Mouse (Mus musculus): ENCODE results near the gene Eif3i. TPM values are rescaled to one million over a fixed set of nuclear protein-coding genes. Genes with fewer than 3 reads are reported as not detected.

The Eif3i gene
- polyA plus RNA-seq, 1 experiment from 2014 or later: 329 TPM

DNA sequence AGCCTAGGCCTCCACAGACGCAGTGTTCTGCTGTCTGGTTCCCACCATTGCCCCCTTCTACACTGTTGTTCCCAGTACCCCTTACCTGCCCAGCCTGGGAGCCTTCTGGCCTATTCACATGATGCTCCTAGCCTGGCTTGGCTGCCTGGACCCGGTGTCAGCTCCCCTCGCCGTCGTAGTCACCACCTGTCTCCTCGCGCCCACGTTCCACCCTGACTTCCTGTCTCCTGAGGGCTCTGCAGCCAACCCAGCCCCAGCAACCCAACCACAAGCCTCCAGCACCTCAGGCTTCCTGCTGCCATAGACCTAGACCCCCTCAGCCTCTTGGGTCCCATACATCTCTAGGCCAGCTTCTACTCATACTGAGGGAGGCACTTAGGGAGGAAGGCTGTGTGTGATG, 27.0 kb downstream of the Eif3i start, which contains the start of gene Lck:
Gene Lck, minus strand, starts transcription at position 212 of the 400 bp plus-strand sequence.
- ATAC-seq (replicated peaks; ENCODE audit: low FRiP score) (no peak), DNase-seq (ENCODE audit: low spot score) (no peak)
- no peak within 1 kb of the TSS for H3K9ac ChIP-seq (ENCODE audit: low read depth, low read length)
- H3K36me3 ChIP-seq (ENCODE audit: control insufficient read depth, insufficient read depth, low read length): no peaks in the 10 kb centered on the region
- WGBS: 66% methylated on average over 8 of the region's 8 CpGs
- no peak within 1 kb of the TSS for H3K4me3 ChIP-seq (ENCODE audit: low read depth, low read length)
- no peaks in the 10 kb centered on the region for H3K27me3 ChIP-seq (replicated peaks; ENCODE audit: control insufficient read depth, insufficient read depth, low read length)
- H3K4me1 ChIP-seq (replicated peaks; ENCODE audit: control insufficient read depth, insufficient read depth, low read length): peaks cover 4% of the 10 kb centered on the region
- no peak within 1 kb of the TSS for H3K4me2 ChIP-seq
- peak within 1 kb of the TSS; percentile 53; the same call in 1 of the 2 replicates for H3K27ac ChIP-seq (ENCODE audit: low read depth, low read length)
- no peaks in the 10 kb centered on the region for H3K9me3 ChIP-seq (ENCODE audit: control insufficient read depth, low read length)

DNA sequence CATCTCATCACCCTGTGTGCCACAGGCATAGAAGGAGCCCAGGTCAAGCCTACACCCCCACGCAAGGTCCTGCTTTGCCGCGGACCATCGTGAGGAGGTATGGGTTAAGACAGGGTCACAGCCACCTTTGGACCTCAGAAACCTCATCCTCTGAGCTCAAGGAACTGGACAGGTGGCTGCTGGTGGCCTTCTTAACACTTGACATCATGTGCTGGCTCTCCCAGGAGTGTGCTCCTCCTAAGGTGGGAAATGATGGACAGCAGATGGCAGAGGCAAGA, 27.4 kb downstream of the Eif3i start:
- no peaks in the 10 kb centered on the region for H3K27me3 ChIP-seq (replicated peaks; ENCODE audit: control insufficient read depth, insufficient read depth, low read length)
- no peaks in the 10 kb centered on the region for H3K9me3 ChIP-seq (ENCODE audit: control insufficient read depth, low read length)
- WGBS: 95% methylated on average over 4 of the region's 4 CpGs
- H3K4me1 ChIP-seq (replicated peaks; ENCODE audit: control insufficient read depth, insufficient read depth, low read length): peaks cover 4% of the 10 kb centered on the region
- H3K36me3 ChIP-seq (ENCODE audit: control insufficient read depth, insufficient read depth, low read length): no peaks in the 10 kb centered on the region
- H3K4me2 ChIP-seq: no peak overlapping the region
- no peak overlapping the region for H3K4me3 ChIP-seq (ENCODE audit: low read depth, low read length)
- H3K9ac ChIP-seq (ENCODE audit: low read depth, low read length): no peak overlapping the region
- DNase-seq (ENCODE audit: low spot score) (no peak), ATAC-seq (replicated peaks; ENCODE audit: low FRiP score) (no peak)
- H3K27ac ChIP-seq (ENCODE audit: low read depth, low read length): peak overlapping the region; percentile 53; the same call in 1 of the 2 replicates

DNA sequence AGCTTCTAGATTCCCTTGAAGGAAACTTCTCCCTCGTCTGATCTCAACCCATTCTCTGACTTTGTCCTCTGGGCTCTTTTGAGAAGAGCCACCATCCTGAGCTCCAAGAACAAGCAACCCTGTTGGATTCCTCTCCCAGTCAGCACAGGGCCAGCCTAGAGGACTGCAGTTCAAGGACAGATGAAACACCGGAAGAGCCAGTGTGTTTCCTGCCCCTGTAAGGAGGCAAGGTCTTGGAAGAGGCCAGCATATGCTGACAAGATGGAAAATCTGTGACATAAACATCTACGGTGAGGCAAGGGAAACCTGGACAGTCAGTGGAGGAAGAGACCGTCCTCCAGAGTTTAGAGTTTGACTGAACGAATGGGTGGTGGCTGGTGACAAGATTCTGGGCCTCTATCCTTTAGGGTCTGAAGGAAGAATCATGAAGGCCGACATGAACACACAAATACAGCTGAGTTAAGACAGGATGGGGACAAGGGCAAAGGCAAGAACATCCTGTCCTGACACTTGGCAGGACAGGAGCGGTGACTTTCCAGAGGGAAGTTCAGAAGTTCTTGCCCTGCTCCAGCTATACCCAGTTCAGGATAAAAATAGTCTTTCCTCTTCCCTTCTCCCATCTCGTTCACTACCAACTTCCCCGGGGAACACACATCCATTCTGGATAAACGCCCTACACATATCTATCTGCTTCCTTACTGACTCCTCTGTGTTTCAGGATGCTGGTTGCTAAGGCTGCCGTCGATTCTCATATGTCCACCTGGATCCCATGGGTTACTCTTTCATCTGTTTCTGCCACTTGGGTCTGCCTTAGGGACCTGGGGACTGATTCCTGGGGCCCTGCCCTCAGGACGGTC, 28.0 kb downstream of the Eif3i start:
- Histone ChIP-seq H3K27me3 (replicated peaks; ENCODE audit: control insufficient read depth, insufficient read depth, low read length) (no peaks in the 10 kb centered on the region), H3K9ac (ENCODE audit: low read depth, low read length) (no peak overlapping the region), H3K4me1 (replicated peaks; ENCODE audit: control insufficient read depth, insufficient read depth, low read length) (peaks cover 4% of the 10 kb centered on the region), H3K9me3 (ENCODE audit: control insufficient read depth, low read length) (no peaks in the 10 kb centered on the region), H3K36me3 (ENCODE audit: control insufficient read depth, insufficient read depth, low read length) (no peaks in the 10 kb centered on the region), H3K4me3 (ENCODE audit: low read depth, low read length) (no peak overlapping the region), H3K27ac (ENCODE audit: low read depth, low read length) (peak overlapping the region; percentile 53; the same call in 1 of the 2 replicates), H3K4me2 (no peak overlapping the region)
- ATAC-seq (replicated peaks; ENCODE audit: low FRiP score) (no peak), DNase-seq (ENCODE audit: low spot score) (no peak)
- WGBS: 72% methylated on average over 13 of the region's 13 CpGs

DNA sequence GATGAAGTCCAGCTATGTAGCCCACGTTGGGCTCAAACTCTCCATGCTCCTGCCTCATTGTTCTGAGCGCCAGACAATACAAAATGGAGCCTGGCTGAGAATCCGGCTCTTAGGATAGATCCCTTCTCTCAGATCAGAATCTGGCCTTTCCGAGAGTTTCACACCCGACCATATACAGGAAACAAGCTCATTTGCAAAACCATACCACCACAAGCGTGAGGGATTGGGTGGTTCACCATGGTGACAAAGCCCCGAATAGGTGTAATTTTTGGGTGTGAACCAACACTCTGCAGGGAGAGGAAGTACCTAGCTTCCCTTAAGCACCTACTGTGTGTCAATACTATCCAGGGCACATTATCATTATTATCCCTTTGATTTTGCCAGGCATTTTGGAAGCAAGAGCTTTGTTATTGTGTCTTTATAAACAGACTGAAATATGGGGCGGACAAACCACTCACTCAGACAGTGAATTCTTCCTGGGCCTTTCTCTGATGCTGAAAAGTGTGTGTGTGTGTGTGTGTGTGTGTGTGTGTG, 28.8 kb downstream of the Eif3i start:
- H3K36me3 ChIP-seq (ENCODE audit: control insufficient read depth, insufficient read depth, low read length): no peaks in the 10 kb centered on the region
- H3K27ac ChIP-seq (ENCODE audit: low read depth, low read length): no peak overlapping the region
- peaks cover 4% of the 10 kb centered on the region for H3K4me1 ChIP-seq (replicated peaks; ENCODE audit: control insufficient read depth, insufficient read depth, low read length)
- WGBS: 73% methylated on average over 8 of the region's 8 CpGs
- H3K4me3 ChIP-seq (ENCODE audit: low read depth, low read length): no peak overlapping the region
- ATAC-seq (replicated peaks; ENCODE audit: low FRiP score) (no peak), DNase-seq (ENCODE audit: low spot score) (no peak)
- no peak overlapping the region for H3K4me2 ChIP-seq
- H3K9ac ChIP-seq (ENCODE audit: low read depth, low read length): no peak overlapping the region
- H3K27me3 ChIP-seq (replicated peaks; ENCODE audit: control insufficient read depth, insufficient read depth, low read length): no peaks in the 10 kb centered on the region
- no peaks in the 10 kb centered on the region for H3K9me3 ChIP-seq (ENCODE audit: control insufficient read depth, low read length)

DNA sequence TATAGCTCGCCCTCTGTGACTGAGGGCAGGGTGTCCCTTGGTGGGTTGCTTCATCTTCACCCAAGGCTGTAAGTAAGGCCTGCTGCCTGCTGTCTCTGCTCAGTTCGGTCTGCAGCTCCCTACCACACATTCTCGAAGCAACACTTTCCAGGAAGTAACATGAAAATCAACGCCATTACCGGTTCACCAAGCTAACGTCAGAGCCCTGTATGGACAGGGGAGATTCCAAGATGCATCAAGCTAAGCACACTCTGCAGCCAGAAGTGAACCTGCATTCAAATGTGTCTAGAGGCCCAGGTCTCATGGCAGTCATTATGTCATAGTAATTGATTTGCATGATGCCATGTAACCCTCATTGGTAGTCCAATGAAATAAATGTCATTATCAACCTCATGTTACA, 30.4 kb downstream of the Eif3i start:
- H3K27me3 ChIP-seq (replicated peaks; ENCODE audit: control insufficient read depth, insufficient read depth, low read length): no peaks in the 10 kb centered on the region
- peaks cover 1% of the 10 kb centered on the region for H3K4me1 ChIP-seq (replicated peaks; ENCODE audit: control insufficient read depth, insufficient read depth, low read length)
- no peak overlapping the region for H3K27ac ChIP-seq (ENCODE audit: low read depth, low read length)
- no peak for ATAC-seq (replicated peaks; ENCODE audit: low FRiP score)
- no peak overlapping the region for H3K9ac ChIP-seq (ENCODE audit: low read depth, low read length)
- H3K4me3 ChIP-seq (ENCODE audit: low read depth, low read length): no peak overlapping the region
- no peak overlapping the region for H3K4me2 ChIP-seq
- WGBS: 81% methylated on average over 6 of the region's 6 CpGs
- no peaks in the 10 kb centered on the region for H3K36me3 ChIP-seq (ENCODE audit: control insufficient read depth, insufficient read depth, low read length)
- no peaks in the 10 kb centered on the region for H3K9me3 ChIP-seq (ENCODE audit: control insufficient read depth, low read length)
- no peak for DNase-seq (ENCODE audit: low spot score)

DNA sequence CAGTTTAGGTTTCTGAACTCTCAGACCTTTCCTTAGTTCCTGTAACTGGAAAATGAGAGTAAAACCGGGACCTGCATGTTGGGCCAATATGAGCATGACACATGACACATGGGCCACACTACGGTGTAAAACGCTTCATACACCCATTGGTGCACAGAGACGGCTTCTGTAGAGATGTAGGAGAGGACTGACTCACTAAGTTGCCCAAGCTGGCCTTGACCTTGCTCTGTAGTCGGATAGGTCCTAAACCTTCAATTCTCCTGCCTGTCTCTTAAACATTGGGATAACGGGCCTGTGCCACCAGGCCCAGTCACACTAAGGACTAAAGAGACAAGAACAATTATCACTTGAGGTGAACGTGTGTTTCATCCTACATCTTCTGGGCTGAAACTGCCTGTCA, 32.1 kb downstream of the Eif3i start:
- ATAC-seq (replicated peaks; ENCODE audit: low FRiP score) (no peak), DNase-seq (ENCODE audit: low spot score) (no peak)
- H3K27me3 ChIP-seq (replicated peaks; ENCODE audit: control insufficient read depth, insufficient read depth, low read length): no peaks in the 10 kb centered on the region
- WGBS: 83% methylated on average over 7 of the region's 7 CpGs
- no peak overlapping the region for H3K27ac ChIP-seq (ENCODE audit: low read depth, low read length)
- H3K4me3 ChIP-seq (ENCODE audit: low read depth, low read length): no peak overlapping the region
- no peak overlapping the region for H3K4me2 ChIP-seq
- H3K36me3 ChIP-seq (ENCODE audit: control insufficient read depth, insufficient read depth, low read length): no peaks in the 10 kb centered on the region
- H3K4me1 ChIP-seq (replicated peaks; ENCODE audit: control insufficient read depth, insufficient read depth, low read length): peaks cover 3% of the 10 kb centered on the region
- H3K9me3 ChIP-seq (ENCODE audit: control insufficient read depth, low read length): no peaks in the 10 kb centered on the region
- H3K9ac ChIP-seq (ENCODE audit: low read depth, low read length): no peak overlapping the region

DNA sequence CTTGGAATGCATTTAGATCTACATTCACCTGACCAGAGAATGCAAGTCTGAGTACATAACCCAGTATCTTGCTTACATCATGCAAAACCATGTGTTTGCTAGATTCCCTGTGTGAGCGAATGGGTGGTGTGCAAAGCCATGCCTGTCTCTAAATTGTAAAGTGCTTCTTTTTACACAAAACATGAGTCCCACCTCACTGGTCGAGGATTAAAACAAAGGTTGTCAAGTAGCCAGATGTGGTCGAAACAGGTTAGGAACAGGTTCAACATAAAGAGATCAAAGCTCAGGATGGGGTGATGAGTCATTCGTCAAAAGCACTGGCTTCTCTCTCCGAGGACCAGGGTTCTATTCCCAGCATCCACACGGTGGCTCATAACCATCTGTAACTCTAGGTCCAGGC, 35.3 kb downstream of the Eif3i start:
- H3K9ac ChIP-seq (ENCODE audit: low read depth, low read length): no peak overlapping the region
- no peaks in the 10 kb centered on the region for H3K9me3 ChIP-seq (ENCODE audit: control insufficient read depth, low read length)
- H3K4me3 ChIP-seq (ENCODE audit: low read depth, low read length): no peak overlapping the region
- no peak overlapping the region for H3K27ac ChIP-seq (ENCODE audit: low read depth, low read length)
- DNase-seq (ENCODE audit: low spot score) (no peak), ATAC-seq (replicated peaks; ENCODE audit: low FRiP score) (no peak)
- H3K27me3 ChIP-seq (replicated peaks; ENCODE audit: control insufficient read depth, insufficient read depth, low read length): no peaks in the 10 kb centered on the region
- H3K4me2 ChIP-seq: no peak overlapping the region
- WGBS: 79% methylated on average over 6 of the region's 6 CpGs
- no peaks in the 10 kb centered on the region for H3K36me3 ChIP-seq (ENCODE audit: control insufficient read depth, insufficient read depth, low read length)
- H3K4me1 ChIP-seq (replicated peaks; ENCODE audit: control insufficient read depth, insufficient read depth, low read length): peaks cover 7% of the 10 kb centered on the region

DNA sequence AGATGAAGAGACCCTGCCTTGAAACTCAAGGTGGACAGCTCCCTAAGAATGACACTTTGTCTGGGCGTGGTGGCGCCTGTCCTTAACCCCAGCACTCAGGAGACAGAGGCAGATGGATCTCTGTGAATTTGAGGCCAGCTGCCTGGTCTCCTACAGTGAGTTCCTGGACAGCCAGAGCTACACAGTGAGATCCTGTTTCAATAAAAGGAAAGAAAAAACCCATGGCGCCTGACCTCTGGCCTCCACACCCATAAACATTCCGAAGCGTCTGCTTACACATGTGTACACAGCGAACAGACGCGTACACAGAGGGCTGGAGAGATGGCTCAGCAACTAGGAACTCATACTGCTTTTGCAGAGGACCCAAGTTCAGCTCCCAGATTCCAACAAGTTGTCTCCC, 36.7 kb downstream of the Eif3i start:
- 67% methylated on average over 8 of the region's 8 CpGs for WGBS
- Histone ChIP-seq H3K27ac (ENCODE audit: low read depth, low read length) (no peak overlapping the region), H3K4me3 (ENCODE audit: low read depth, low read length) (no peak overlapping the region), H3K4me2 (no peak overlapping the region), H3K9ac (ENCODE audit: low read depth, low read length) (no peak overlapping the region), H3K27me3 (replicated peaks; ENCODE audit: control insufficient read depth, insufficient read depth, low read length) (no peaks in the 10 kb centered on the region), H3K36me3 (ENCODE audit: control insufficient read depth, insufficient read depth, low read length) (no peaks in the 10 kb centered on the region), H3K9me3 (ENCODE audit: control insufficient read depth, low read length) (no peaks in the 10 kb centered on the region), H3K4me1 (replicated peaks; ENCODE audit: control insufficient read depth, insufficient read depth, low read length) (peaks cover 7% of the 10 kb centered on the region)
- no peak for ATAC-seq (replicated peaks; ENCODE audit: low FRiP score)
- DNase-seq (ENCODE audit: low spot score): no peak

DNA sequence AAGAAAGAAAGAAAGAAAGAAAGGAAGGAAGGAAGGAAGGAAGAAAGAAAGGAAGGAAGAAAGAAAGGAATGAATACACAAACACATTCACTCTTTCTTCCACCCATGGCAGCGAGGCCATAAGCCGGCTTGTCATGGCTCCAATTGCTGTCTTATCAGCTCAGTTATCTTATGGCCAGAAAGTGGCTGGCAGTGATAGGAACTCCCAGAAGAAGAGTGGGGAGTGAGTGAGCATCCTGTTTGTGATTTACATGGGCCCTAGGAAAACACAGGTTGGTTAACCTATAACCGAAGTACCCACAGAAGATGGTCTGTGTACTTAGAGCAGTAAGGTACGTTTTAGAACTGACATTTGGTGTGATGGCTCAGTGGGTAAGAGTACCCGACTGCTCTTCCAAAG, 39.3 kb downstream of the Eif3i start:
- no peaks in the 10 kb centered on the region for H3K9me3 ChIP-seq (ENCODE audit: control insufficient read depth, low read length)
- no peak overlapping the region for H3K4me2 ChIP-seq
- no peak overlapping the region for H3K4me3 ChIP-seq (ENCODE audit: low read depth, low read length)
- no peaks in the 10 kb centered on the region for H3K36me3 ChIP-seq (ENCODE audit: control insufficient read depth, insufficient read depth, low read length)
- H3K27ac ChIP-seq (ENCODE audit: low read depth, low read length): no peak overlapping the region
- 69% methylated on average over 5 of the region's 5 CpGs for WGBS
- ATAC-seq (replicated peaks; ENCODE audit: low FRiP score) (no peak), DNase-seq (ENCODE audit: low spot score) (no peak)
- no peaks in the 10 kb centered on the region for H3K27me3 ChIP-seq (replicated peaks; ENCODE audit: control insufficient read depth, insufficient read depth, low read length)
- peaks cover 18% of the 10 kb centered on the region for H3K4me1 ChIP-seq (replicated peaks; ENCODE audit: control insufficient read depth, insufficient read depth, low read length)
- H3K9ac ChIP-seq (ENCODE audit: low read depth, low read length): no peak overlapping the region
